Mouse (Mus musculus) thymus, postnatal 4 days (tissue): ENCODE data around the gene Lce1l.
"Not testable (repeated sequence)": the region's sequence is repeated elsewhere in the genome, so short reads cannot be mapped to it uniquely, and the experiment has no call there.

Experiments used
- DNase-seq: peaks from one replicate; pipeline ENCODE4 v3.0.0; 2021

The Lce1l gene

DNA sequence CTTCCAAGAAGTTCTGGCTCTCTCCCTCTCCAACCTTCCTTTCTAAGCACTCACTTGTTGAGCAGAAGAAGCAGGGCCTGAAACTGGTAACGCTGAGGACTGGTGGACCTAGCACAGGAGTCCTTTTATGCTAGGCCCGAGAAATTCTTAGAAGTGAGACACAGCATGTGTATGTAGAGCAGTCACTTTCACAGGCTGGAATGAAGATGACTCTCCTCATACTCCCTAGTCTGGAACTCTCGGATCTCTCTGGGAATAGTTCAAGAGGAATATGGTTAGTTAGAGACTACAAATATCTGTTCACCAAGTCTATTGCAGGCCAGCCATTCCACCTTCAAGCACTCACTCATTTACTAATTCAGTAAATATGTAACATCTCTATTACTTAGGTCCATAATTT, at the start of gene Lce1l:
TSS of gene Lce1l (minus strand) at position 101 of the 400 bp plus-strand sequence.
- DNase-seq: no peak

DNA sequence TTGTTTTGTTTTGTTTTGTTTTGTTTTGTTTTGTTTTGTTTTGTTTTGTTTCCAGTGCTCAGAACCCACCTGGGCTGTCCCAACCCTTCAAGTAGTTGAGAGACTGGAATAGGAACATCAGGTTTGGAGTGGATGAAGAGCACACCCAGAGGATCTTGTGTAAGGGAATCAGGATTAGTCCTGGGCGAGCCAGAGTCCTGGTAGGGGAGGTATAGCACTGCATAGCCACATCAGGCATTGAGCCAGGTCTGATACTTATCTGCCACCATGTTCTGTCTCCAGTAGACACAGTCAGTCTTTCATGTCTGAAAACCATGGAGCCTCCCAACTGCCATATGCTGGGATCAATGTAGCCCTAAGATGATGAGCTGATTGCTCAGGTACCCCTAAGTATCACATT, 43.4 kb upstream of the Lce1l start:
- no peak for DNase-seq

- DNase-seq: no peak
Observed at GRCm38 (mm10) chr3:92894063-92894462, 43.0 kb upstream of the Lce1l start.

GRCm38 (mm10) chr3:92874180-92874579, 23.1 kb upstream of the Lce1l start:
- DNase-seq: no peak

DNA sequence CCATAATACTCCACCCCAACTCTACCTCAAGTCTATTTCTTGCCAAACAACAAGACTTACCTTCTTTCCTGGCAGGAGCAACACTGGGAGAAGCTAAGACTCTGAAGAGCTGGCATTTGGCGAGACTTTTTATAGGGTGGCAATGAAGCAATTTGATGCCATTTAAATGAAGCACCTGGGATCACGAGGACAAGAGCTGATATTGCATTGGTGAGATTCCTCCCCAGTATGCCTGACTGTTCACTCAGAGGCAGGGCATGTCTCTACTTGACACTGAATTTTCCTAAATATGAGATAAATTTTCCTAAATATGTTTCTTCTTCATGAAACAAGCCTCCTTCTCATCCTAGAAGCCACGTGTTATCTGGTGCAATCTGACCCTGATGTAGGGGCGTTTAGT, 19.0 kb upstream of the Lce1l start, which contains the start of gene 2310050C09Rik:
TSS of gene 2310050C09Rik (minus strand) at position 101 of the 400 bp plus-strand sequence.
- no peak for DNase-seq

- no peak for DNase-seq
Observed at GRCm38 (mm10) chr3:92827108-92827507, 24.0 kb downstream of the Lce1l start, which contains the start of gene Kprp. Gene Kprp (minus strand): TSS chr3:92827247.

- DNase-seq: no peak
Observed at GRCm38 (mm10) chr3:92825808-92826207, 25.3 kb downstream of the Lce1l start.

DNA sequence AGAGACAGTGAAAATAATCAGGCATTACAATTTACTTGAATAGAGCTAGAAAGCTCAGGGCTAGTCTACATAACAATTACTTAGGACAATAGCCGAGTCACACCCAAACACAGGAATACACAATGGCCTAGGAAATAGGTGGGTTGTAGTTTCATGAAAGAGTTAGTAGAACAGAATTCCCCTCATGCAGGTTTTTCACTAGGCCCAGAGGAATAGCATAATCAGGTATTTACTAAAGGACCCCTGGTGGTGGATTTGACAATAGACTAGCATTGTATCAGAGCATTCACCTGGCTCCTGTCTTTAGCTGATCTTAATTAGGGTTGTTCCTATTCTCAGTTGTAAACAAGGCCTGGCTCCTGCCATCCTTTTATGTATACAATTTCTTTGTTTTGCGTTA, 35.0 kb downstream of the Lce1l start:
- DNase-seq: not testable (repeated sequence)

- no peak for DNase-seq
Observed at GRCm38 (mm10) chr3:92815581-92815980, 35.5 kb downstream of the Lce1l start.

- DNase-seq: no peak
Observed at GRCm38 (mm10) chr3:92807791-92808190, 43.3 kb downstream of the Lce1l start, which contains the start of gene Lce1k. Gene Lce1k (minus strand): TSS chr3:92807891.
